Mouse (Mus musculus) CH12.LX (cell line): ENCODE results near the gene Cdc14a. TPM values are rescaled to one million over a fixed set of nuclear protein-coding genes. Genes with fewer than 3 reads are reported as not detected.

Source experiments
- DNase-seq: peaks from one replicate; pipeline ENCODE4 v3.0.0-alpha.2; 2013; ENCODE audit errors: extremely low read depth
- H3K27ac ChIP-seq: 2 replicates; pipeline ENCODE4 v1.5.1; 2012; ENCODE audit warnings: low read depth, mild to moderate bottlenecking, control low read depth, moderate library complexity; ENCODE audit not compliant: insufficient read depth
- H3K27me3 ChIP-seq: replicated peaks from 2 replicates; pipeline ENCODE3; 2012; ENCODE audit warnings: inconsistent platforms
- H3K36me3 ChIP-seq, 2 experiments: replicated peaks in 1 of 2; 2 replicates each; pipeline versions ENCODE3 to v1.6.1; 2012; ENCODE audit warnings: inconsistent platforms in 1 of 2, low read length in 1 of 2, mild to moderate bottlenecking in 1 of 2, mixed read lengths in 1 of 2, moderate library complexity in 1 of 2; ENCODE audit not compliant: control insufficient read depth in 1 of 2, insufficient read depth in 1 of 2
- H3K4me1 ChIP-seq, 2 experiments: 2 replicates each; pipeline ENCODE4 v1.6.1; 2012; ENCODE audit warnings: inconsistent platforms in 1 of 2, moderate library complexity in 1 of 2; ENCODE audit not compliant: insufficient read depth in 2 of 2, control insufficient read depth in 1 of 2
- H3K4me2 ChIP-seq: 2 replicates; pipeline ENCODE4 v1.6.1; 2012; ENCODE audit warnings: low read depth, mild to moderate bottlenecking, control low read depth; ENCODE audit not compliant: poor library complexity, insufficient read depth, severe bottlenecking
- H3K4me3 ChIP-seq, 3 experiments: fragments of 150-350 bp in 1 of 3; sonication (generic) in 1 of 3; replicated peaks in 1 of 3; 2 replicates each; pipeline versions ENCODE3 to v1.5.1; 2011 to 2012; ENCODE audit warnings: low read depth in 2 of 3, low read length in 2 of 3, mild to moderate bottlenecking in 2 of 3, moderate library complexity in 2 of 3, control low read depth in 1 of 3, improper control_type of control experiment in 1 of 3, inconsistent platforms in 1 of 3, mixed read lengths in 1 of 3; ENCODE audit not compliant: poor library complexity in 1 of 3
- H3K79me2 ChIP-seq: replicated peaks from 2 replicates; pipeline ENCODE4 v1.6.1; 2012; ENCODE audit warnings: mild to moderate bottlenecking, moderate library complexity; ENCODE audit not compliant: control insufficient read depth, poor library complexity, insufficient read depth, severe bottlenecking; ENCODE audit errors: extremely low read depth
- H3K9ac ChIP-seq: 2 replicates; pipeline ENCODE4 v1.6.1; 2012; ENCODE audit warnings: low read depth, mild to moderate bottlenecking, control low read depth, moderate library complexity; ENCODE audit not compliant: insufficient read depth
- H3K9me3 ChIP-seq: replicated peaks from 2 replicates; pipeline ENCODE3; 2012; ENCODE audit warnings: low read length, inconsistent platforms, mixed read lengths
- BHLHE40 ChIP-seq: IDR thresholded peaks from 2 replicates; pipeline ENCODE4 v1.6.1; 2011; ENCODE audit warnings: mild to moderate bottlenecking, low read depth, low read length, improper control_type of control experiment
- CHD2 ChIP-seq: IDR thresholded peaks from 2 replicates; pipeline ENCODE4 v1.6.1; 2011; ENCODE audit warnings: low read length, improper control_type of control experiment
- CTCF ChIP-seq, 2 experiments: IDR thresholded peaks in 1 of 2; conservative IDR thresholded peaks in 1 of 2; 2 replicates each; pipeline ENCODE4 v1.5.1; 2011 to 2012; ENCODE audit warnings: low read depth in 2 of 2, low read length in 2 of 2, improper control_type of control experiment in 1 of 2, inconsistent platforms in 1 of 2, mild to moderate bottlenecking in 1 of 2, moderate library complexity in 1 of 2
- ELF1 ChIP-seq: IDR thresholded peaks from 2 replicates; pipeline ENCODE4 v1.6.1; 2014; ENCODE audit warnings: low read depth, mild to moderate bottlenecking, inconsistent platforms, low read length, improper control_type of control experiment
- GABPA ChIP-seq: IDR thresholded peaks from 2 replicates; pipeline ENCODE4 v1.6.1; 2012; ENCODE audit warnings: low read depth, low read length, improper control_type of control experiment, inconsistent platforms; ENCODE audit not compliant: insufficient replicate concordance
- IRF4 ChIP-seq: IDR thresholded peaks from 2 replicates; pipeline ENCODE4 v1.6.1; 2014; ENCODE audit warnings: low read depth, mild to moderate bottlenecking, inconsistent platforms, low read length, improper control_type of control experiment
- JUN ChIP-seq: IDR thresholded peaks from 2 replicates; pipeline ENCODE4 v1.6.1; 2011; ENCODE audit warnings: low read depth, mild to moderate bottlenecking, low read length, improper control_type of control experiment, moderate library complexity; ENCODE audit not compliant: insufficient read depth
- JUND ChIP-seq: conservative IDR thresholded peaks from 2 replicates; pipeline ENCODE4 v1.6.1; 2011; ENCODE audit warnings: low read depth, low read length, improper control_type of control experiment
- KAT2A ChIP-seq: IDR thresholded peaks from 2 replicates; pipeline ENCODE4 v1.6.1; 2012; ENCODE audit warnings: low read length, improper control_type of control experiment, inconsistent platforms; ENCODE audit not compliant: insufficient replicate concordance
- MAFK ChIP-seq: IDR thresholded peaks from 2 replicates; pipeline ENCODE4 v1.6.1; 2011; ENCODE audit warnings: low read length, improper control_type of control experiment; ENCODE audit not compliant: insufficient replicate concordance
- MAX ChIP-seq: IDR thresholded peaks from 2 replicates; pipeline ENCODE4 v1.6.1; 2011; ENCODE audit warnings: low read length, improper control_type of control experiment
- MXI1 ChIP-seq: IDR thresholded peaks from 2 replicates; pipeline ENCODE4 v1.6.1; 2011; ENCODE audit warnings: mild to moderate bottlenecking, low read depth, low read length, improper control_type of control experiment
- MYC ChIP-seq: IDR thresholded peaks from 2 replicates; pipeline ENCODE4 v1.6.1; 2011; ENCODE audit warnings: low read depth, mild to moderate bottlenecking, improper control_type of control experiment, low read length
- NELFE ChIP-seq: IDR thresholded peaks from 2 replicates; pipeline ENCODE4 v1.6.1; 2011; ENCODE audit warnings: low read depth, low read length, improper control_type of control experiment
- PAX5 ChIP-seq: IDR thresholded peaks from 2 replicates; pipeline ENCODE4 v1.6.1; 2012; ENCODE audit warnings: low read length, inconsistent platforms, mixed read lengths
- POLR2A ChIP-seq: IDR thresholded peaks from 2 replicates; pipeline ENCODE4 v1.6.1; 2011; ENCODE audit warnings: low read depth, mild to moderate bottlenecking, improper control_type of control experiment, low read length
- RAD21 ChIP-seq: IDR thresholded peaks from 2 replicates; pipeline ENCODE4 v1.6.1; 2011; ENCODE audit warnings: low read depth, mild to moderate bottlenecking, low read length, improper control_type of control experiment, moderate library complexity
- SIN3A ChIP-seq: IDR thresholded peaks from 2 replicates; pipeline ENCODE4 v1.6.1; 2012; ENCODE audit warnings: low read length, improper control_type of control experiment, inconsistent platforms
- SMC3 ChIP-seq: IDR thresholded peaks from 2 replicates; pipeline ENCODE4 v1.6.1; 2011; ENCODE audit warnings: low read depth, low read length, improper control_type of control experiment
- TBP ChIP-seq: conservative IDR thresholded peaks from 2 replicates; pipeline ENCODE4 v1.6.1; 2011; ENCODE audit warnings: low read depth, low read length, improper control_type of control experiment
- TCF12 ChIP-seq: IDR thresholded peaks from 2 replicates; pipeline ENCODE4 v1.6.1; 2014; ENCODE audit warnings: low read depth, mild to moderate bottlenecking, inconsistent platforms, low read length, improper control_type of control experiment
- UBTF ChIP-seq: IDR thresholded peaks from 2 replicates; pipeline ENCODE4 v1.6.1; 2012; ENCODE audit warnings: low read depth, mild to moderate bottlenecking, inconsistent platforms, low read length, improper control_type of control experiment, moderate library complexity
- USF1 ChIP-seq: IDR thresholded peaks from 2 replicates; pipeline ENCODE4 v1.6.1; 2014; ENCODE audit warnings: low read depth, mild to moderate bottlenecking, inconsistent platforms, low read length, improper control_type of control experiment
- USF2 ChIP-seq: conservative IDR thresholded peaks from 2 replicates; pipeline ENCODE4 v1.6.1; 2011; ENCODE audit warnings: low read depth, low read length, improper control_type of control experiment
- ZC3H11A ChIP-seq: IDR thresholded peaks from 2 replicates; pipeline ENCODE4 v1.6.1; 2012; ENCODE audit warnings: low read depth, mild to moderate bottlenecking, inconsistent platforms, low read length, improper control_type of control experiment
- ZKSCAN1 ChIP-seq: IDR thresholded peaks from 2 replicates; pipeline ENCODE4 v1.6.1; 2012; ENCODE audit warnings: low read depth, inconsistent platforms, low read length, improper control_type of control experiment, borderline replicate concordance
- ZMIZ1 ChIP-seq: IDR thresholded peaks from 2 replicates; pipeline ENCODE4 v1.6.1; 2012; ENCODE audit warnings: low read depth, mild to moderate bottlenecking, inconsistent platforms, low read length, improper control_type of control experiment
- ZNF384 ChIP-seq: IDR thresholded peaks from 2 replicates; pipeline ENCODE4 v1.6.1; 2012; ENCODE audit warnings: low read depth, low read length, improper control_type of control experiment, inconsistent platforms
- dilution Hi-C: fragments of 300-500 bp; cut with MboI; formaldehyde crosslinking; loops from 2 replicates; pipeline ENCODE4 v1.14.3; 2020; ENCODE audit warnings: low sequenced_read_pairs; ENCODE audit not compliant: extremely low pct_unique_long_range_greater_than_20kb, extremely low pct_ligation_motif_present
- in situ Hi-C: fragments of 300-500 bp; cut with MboI; formaldehyde crosslinking; loops from 3 replicates; pipeline ENCODE4 v1.14.3; 2019; ENCODE audit warnings: low sequenced_read_pairs, low pct_ligation_motif_present, low pct_unique_long_range_greater_than_20kb, mixed read lengths
- polyA plus RNA-seq: library from polyadenylated mRNA; unstranded; fragments of >175 nt; gene quantifications from 2 replicates; pipeline ENCODE4 v1.2.1, GENCODE M21; 2012; ENCODE audit warnings: low read depth; ENCODE audit not compliant: insufficient read length
- total RNA-seq, 2 experiments: library from RNA; depleted of rRNA; stranded (reverse); fragments of 300-350 nt in 1 of 2; fragments of >200 nt in 1 of 2; gene quantifications; 2 replicates each; pipeline ENCODE4 v1.2.3; 2012 to 2014

The Cdc14a gene
- total and polyA plus RNA-seq, 3 experiments = 9.4 to 12.1 (median 9.8) TPM

GRCm38 (mm10) chr3:116441518-116442205 lies 17.8 kb upstream of the Cdc14a start:
- in situ Hi-C loops (no loop called here), dilution Hi-C loops (no loop called here)
- Histone ChIP-seq H3K9me3 (peaks cover 6% of the 10 kb centered on the region), H3K36me3 (no peaks in the 10 kb centered on the region), H3K27me3 (no peaks in the 10 kb centered on the region), H3K79me2 (no peaks in the 10 kb centered on the region; the same call in 1 of the 2 replicates), H3K27ac (peak overlapping the region; percentile 75), H3K4me3 (peak overlapping the region in 2 of 3 experiments; percentile 10 to 31), H3K9ac (peak overlapping the region; percentile 33; the same call in 1 of the 2 replicates), H3K4me2 (peak overlapping the region; percentile 39)
- peak; percentile 41 for DNase-seq
- TF ChIP-seq TBP (peak; percentile 28; the same call in 1 of the 2 replicates), USF1 (no peak), POLR2A (peak; percentile 56), CTCF (conservative IDR thresholded peaks at IDR 0.05 in 1 of 2, IDR thresholded peaks at IDR 0.05 in 1 of 2; ENCODE audit: low read depth in 2 of 2, low read length in 2 of 2) (no peak), TCF12 (peak; percentile 44; the same call in 1 of the 2 replicates), MAFK (0 out of 2 replicates have a peak, but pooled peaks have one; percentile 51), SIN3A (no peak), RAD21 (no peak), ZNF384 (no peak), CHD2 (no peak), SMC3 (no peak), MYC (peak; percentile 24; the same call in 1 of the 2 replicates), JUND (no peak), IRF4 (peak; percentile 23; the same call in 1 of the 2 replicates), KAT2A (no peak), MAX (no peak; the same call in 1 of the 2 replicates), USF2 (no peak), JUN (no peak), ZC3H11A (no peak), ELF1 (no peak), GABPA (no peak), UBTF (no peak), PAX5 (no peak), ZMIZ1 (no peak; the same call in 1 of the 2 replicates), ZKSCAN1 (no peak), NELFE (no peak), BHLHE40 (peak; percentile 50; the same call in 1 of the 2 replicates), MXI1 (peak; percentile 68)
- TF ChIP-seq, all 38 proteins: peak for 8
- H3K4me1 ChIP-seq = peaks cover 14 to 29% of the 10 kb centered on the region in 2 experiments
